Mouse (Mus musculus) heart, embryonic 16.5 days (tissue): ENCODE measurements around the gene Svip. TPM values are rescaled to one million over a fixed set of nuclear protein-coding genes. Genes with fewer than 3 reads are reported as not detected.

ENCODE experiments used
- ATAC-seq: fragments of 200-750 bp; cut with Nextera tagmentation; replicated peaks from 2 replicates; pipeline ENCODE4 v1.8.0; 2017; ENCODE audit warnings: moderate number of reproducible peaks; ENCODE audit not compliant: insufficient read depth, low FRiP score; ENCODE audit errors: extremely low read depth
- H3K27ac ChIP-seq: fragments of 300-500 bp; sonication (generic); 2 replicates; pipeline ENCODE4 v1.5.1; 2014; ENCODE audit warnings: mild to moderate bottlenecking, low read length, control low read depth, moderate library complexity
- H3K27me3 ChIP-seq: fragments of 300-500 bp; sonication (generic); 2 replicates; pipeline ENCODE4 v1.6.1; 2014; ENCODE audit warnings: low read length, mixed read lengths; ENCODE audit not compliant: control insufficient read depth, insufficient read depth
- H3K36me3 ChIP-seq: fragments of 300-500 bp; sonication (generic); 2 replicates; pipeline ENCODE4 v1.6.1; 2014; ENCODE audit not compliant: control insufficient read depth, insufficient read depth
- H3K4me1 ChIP-seq: fragments of 300-500 bp; sonication (generic); 2 replicates; pipeline ENCODE4 v1.6.1; 2014; ENCODE audit warnings: low read length, mixed read lengths; ENCODE audit not compliant: control insufficient read depth, insufficient read depth
- H3K4me2 ChIP-seq: fragments of 300-500 bp; sonication (generic); 2 replicates; pipeline ENCODE4 v1.6.1; 2014; ENCODE audit warnings: low read depth, mild to moderate bottlenecking, control low read depth, low read length
- H3K4me3 ChIP-seq: fragments of 300-500 bp; sonication (generic); 2 replicates; pipeline ENCODE4 v1.5.1; 2014; ENCODE audit warnings: mild to moderate bottlenecking, control low read depth, low read length
- H3K9ac ChIP-seq: fragments of 300-500 bp; sonication (generic); 2 replicates; pipeline ENCODE4 v1.6.1; 2014; ENCODE audit warnings: low read length, control low read depth
- H3K9me3 ChIP-seq: fragments of 300-500 bp; sonication (generic); replicated peaks from 2 replicates; pipeline ENCODE4 v1.6.1; 2016; ENCODE audit warnings: low read length; ENCODE audit not compliant: control insufficient read depth
- WGBS: fragments of 180-500 bp; shearing (Covaris S2); extraction: QIAGEN DNeasy Blood & Tissue Kit; methylation state at CpG from one replicate; pipeline ENCODE4 v1.1.7; 2014; 5-methylcytosine and 5-hydroxymethylcytosine counted together
- polyA plus RNA-seq: library from polyadenylated mRNA; unstranded; fragments of >200 nt; fragmentation: Nextera tagmentation; extraction: Ambion mirVana; gene quantifications from 2 replicates; pipeline ENCODE4 v1.2.1, GENCODE M21; 2015

The Svip gene
- polyA plus RNA-seq, 1 experiment from 2014 or later = 10.5 TPM

GRCm38 (mm10) chr7:51972252-51972855 is 33.5 kb downstream of the Svip start:
- Histone ChIP-seq H3K4me3 (no peak overlapping the region), H3K9me3 (no peaks in the 10 kb centered on the region), H3K27ac (no peak overlapping the region), H3K4me2 (no peak overlapping the region), H3K36me3 (no peaks in the 10 kb centered on the region), H3K9ac (no peak overlapping the region), H3K27me3 (no peaks in the 10 kb centered on the region), H3K4me1 (no peaks in the 10 kb centered on the region)
- no peak for ATAC-seq
- WGBS = 33% methylated on average over 6 of the region's 6 CpGs

GRCm38 (mm10) chr7:51969379-51969778 is 36.4 kb downstream of the Svip start:
- Histone ChIP-seq H3K9me3 (no peaks in the 10 kb centered on the region), H3K4me1 (no peaks in the 10 kb centered on the region), H3K27me3 (no peaks in the 10 kb centered on the region), H3K9ac (no peak overlapping the region), H3K36me3 (no peaks in the 10 kb centered on the region), H3K4me2 (no peak overlapping the region), H3K4me3 (no peak overlapping the region), H3K27ac (no peak overlapping the region)
- ATAC-seq = no peak

- H3K36me3 ChIP-seq = no peaks in the 10 kb centered on the region
- H3K4me1 ChIP-seq = no peaks in the 10 kb centered on the region
- no peak overlapping the region for H3K4me2 ChIP-seq
- 74% methylated on average over 4 of the region's 4 CpGs for WGBS
- H3K9me3 ChIP-seq = no peaks in the 10 kb centered on the region
- H3K4me3 ChIP-seq = no peak overlapping the region
- no peak overlapping the region for H3K27ac ChIP-seq
- H3K27me3 ChIP-seq = no peaks in the 10 kb centered on the region
- no peak for ATAC-seq
- no peak overlapping the region for H3K9ac ChIP-seq
Observed at GRCm38 (mm10) chr7:51967581-51967980, 38.2 kb downstream of the Svip start.

- WGBS = 79% methylated on average over 7 of the region's 7 CpGs
- Histone ChIP-seq H3K36me3 (no peaks in the 10 kb centered on the region), H3K27me3 (no peaks in the 10 kb centered on the region), H3K27ac (no peak overlapping the region), H3K4me2 (no peak overlapping the region), H3K4me1 (no peaks in the 10 kb centered on the region), H3K9me3 (no peaks in the 10 kb centered on the region), H3K4me3 (no peak overlapping the region), H3K9ac (no peak overlapping the region)
- ATAC-seq = no peak
Observed at GRCm38 (mm10) chr7:51964681-51965080, 41.1 kb downstream of the Svip start.

- Histone ChIP-seq H3K9ac (no peak overlapping the region), H3K36me3 (no peaks in the 10 kb centered on the region), H3K27me3 (no peaks in the 10 kb centered on the region), H3K4me1 (no peaks in the 10 kb centered on the region), H3K4me3 (no peak overlapping the region), H3K9me3 (no peaks in the 10 kb centered on the region), H3K4me2 (no peak overlapping the region), H3K27ac (no peak overlapping the region)
- WGBS = 81% methylated on average over 10 of the region's 10 CpGs
- no peak for ATAC-seq
Observed at GRCm38 (mm10) chr7:51962219-51962952, 43.4 kb downstream of the Svip start.

- Histone ChIP-seq H3K27me3 (no peaks in the 10 kb centered on the region), H3K27ac (no peak overlapping the region), H3K4me3 (no peak overlapping the region), H3K36me3 (no peaks in the 10 kb centered on the region), H3K9me3 (no peaks in the 10 kb centered on the region), H3K9ac (no peak overlapping the region), H3K4me1 (peaks cover under 1% of the 10 kb centered on the region; the same call in 1 of the 2 replicates), H3K4me2 (no peak overlapping the region)
- no peak for ATAC-seq
- 70% methylated on average over 6 of the region's 6 CpGs for WGBS
Observed at GRCm38 (mm10) chr7:51960698-51961374, 45.0 kb downstream of the Svip start.

- Histone ChIP-seq H3K9ac (no peak overlapping the region), H3K36me3 (no peaks in the 10 kb centered on the region), H3K27ac (no peak overlapping the region), H3K4me3 (no peak overlapping the region), H3K27me3 (no peaks in the 10 kb centered on the region), H3K9me3 (no peaks in the 10 kb centered on the region), H3K4me2 (no peak overlapping the region), H3K4me1 (peaks cover 6% of the 10 kb centered on the region; the same call in 1 of the 2 replicates)
- no peak for ATAC-seq
Observed at GRCm38 (mm10) chr7:51957766-51958165, 48.1 kb downstream of the Svip start.

GRCm38 (mm10) chr7:51955424-51956041 is 50.3 kb downstream of the Svip start:
- ATAC-seq = no peak
- H3K4me2 ChIP-seq = no peak overlapping the region
- H3K4me3 ChIP-seq = no peak overlapping the region
- 44% methylated on average over 9 of the region's 9 CpGs for WGBS
- H3K27ac ChIP-seq = no peak overlapping the region
- H3K36me3 ChIP-seq = no peaks in the 10 kb centered on the region
- H3K9me3 ChIP-seq = no peaks in the 10 kb centered on the region
- peaks cover 6% of the 10 kb centered on the region; the same call in 1 of the 2 replicates for H3K4me1 ChIP-seq
- no peak overlapping the region for H3K9ac ChIP-seq
- no peaks in the 10 kb centered on the region for H3K27me3 ChIP-seq
